ENCODE assay signal across 8 mouse cellular contexts in genomic region chr15:99664600-99665451, GRCm38 (mm10). TPM values are rescaled to one million over a fixed set of nuclear protein-coding genes. Genes with fewer than 3 reads are reported as not detected.
A peak's percentile ranks its signal among the peaks of the same experiment; 100 is the strongest.
DNase-seq lines count a peak whose midpoint lies in the region; ATAC-seq and TF ChIP-seq lines count a peak whose summit lies in the region.

No protein-coding gene starts in this region.

- peak; percentile 12 for DNase-seq in kidney, adult 2 months
- DNase-seq in kidney, adult 8-10 months, result no peak
- DNase-seq in cerebellum, adult 2 months, result peak; percentile 70 to 72
- peak; percentile 77 for DNase-seq in hindbrain, embryonic 11.5 days (ENCODE audit: low spot score)
- DNase-seq in left cerebral cortex, postnatal 25 days (ENCODE audit: low spot score in 2 of 2), result peak; percentile 68 to 80
- peak; percentile 69 for DNase-seq in right cerebral cortex, postnatal 25 days

- H3K4me3 ChIP-seq in kidney, adult 2 months (ENCODE audit: insufficient read depth, low read depth, low read length), result peak overlapping the region; percentile 14; the same call in 1 of the 2 replicates
- peak overlapping the region; percentile 80 for H3K4me3 ChIP-seq in cerebellum, adult 2 months (replicated peaks; ENCODE audit: insufficient read depth, low read depth, low read length)
- peak overlapping the region; percentile 46 for H3K4me3 ChIP-seq in forebrain, embryonic 15.5 days
- peak overlapping the region; percentile 33 for H3K4me3 ChIP-seq in hindbrain, embryonic 11.5 days (ENCODE audit: low read depth, low read length)
- H3K4me3 ChIP-seq in megakaryocyte, embryonic 14.5 days (replicated peaks), result peak overlapping the region; percentile 89

- peak overlapping the region; percentile 67 for H3K9ac ChIP-seq in forebrain, embryonic 15.5 days (replicated peaks)
- H3K9ac ChIP-seq in hindbrain, embryonic 11.5 days (ENCODE audit: low read depth, low read length), result peak overlapping the region; percentile 60

- H3K4me1 ChIP-seq in kidney, adult 2 months (ENCODE audit: control insufficient read depth, insufficient read depth, low read length), result no peaks in the 10 kb centered on the region
- peaks cover 25% of the 10 kb centered on the region for H3K4me1 ChIP-seq in cerebellum, adult 2 months (ENCODE audit: control insufficient read depth, insufficient read depth, low read length)
- peaks cover 52% of the 10 kb centered on the region for H3K4me1 ChIP-seq in forebrain, embryonic 15.5 days
- peaks cover 8% of the 10 kb centered on the region for H3K4me1 ChIP-seq in hindbrain, embryonic 11.5 days (replicated peaks; ENCODE audit: control insufficient read depth, insufficient read depth, low read length)
- H3K4me1 ChIP-seq in megakaryocyte, embryonic 14.5 days, result peaks cover 43% of the 10 kb centered on the region

- H3K4me2 ChIP-seq in forebrain, embryonic 15.5 days (replicated peaks), result peak overlapping the region; percentile 91
- peak overlapping the region; percentile 78 for H3K4me2 ChIP-seq in hindbrain, embryonic 11.5 days (replicated peaks; ENCODE audit: low read depth, low read length)

- ATAC-seq in forebrain, embryonic 15.5 days (replicated peaks), result peak; percentile 76
- ATAC-seq in hindbrain, embryonic 11.5 days (ENCODE audit: low FRiP score), result peak; percentile 80

- H3K27me3 ChIP-seq in kidney, adult 2 months (replicated peaks; ENCODE audit: control insufficient read depth, insufficient read depth, low read length), result 0 out of 2 replicates have a peak, but pooled peaks cover 3% of the 10 kb centered on the region
- no peaks in the 10 kb centered on the region for H3K27me3 ChIP-seq in cerebellum, adult 2 months (ENCODE audit: control insufficient read depth, insufficient read depth, low read length)
- no peaks in the 10 kb centered on the region for H3K27me3 ChIP-seq in forebrain, embryonic 15.5 days
- H3K27me3 ChIP-seq in hindbrain, embryonic 11.5 days (ENCODE audit: control insufficient read depth, insufficient read depth, low read length), result peaks cover 3% of the 10 kb centered on the region; the same call in 1 of the 2 replicates
- peaks cover 91% of the 10 kb centered on the region for H3K27me3 ChIP-seq in megakaryocyte, embryonic 14.5 days (replicated peaks)

- no peaks in the 10 kb centered on the region for H3K9me3 ChIP-seq in forebrain, embryonic 15.5 days
- H3K9me3 ChIP-seq in hindbrain, embryonic 11.5 days (ENCODE audit: control insufficient read depth, low read length), result no peaks in the 10 kb centered on the region
- peaks cover 19% of the 10 kb centered on the region for H3K9me3 ChIP-seq in megakaryocyte, embryonic 14.5 days

- no peaks in the 10 kb centered on the region for H3K36me3 ChIP-seq in kidney, adult 2 months (ENCODE audit: control insufficient read depth, insufficient read depth, low read length)
- no peaks in the 10 kb centered on the region for H3K36me3 ChIP-seq in forebrain, embryonic 15.5 days
- H3K36me3 ChIP-seq in hindbrain, embryonic 11.5 days (ENCODE audit: control insufficient read depth, insufficient read depth, low read length), result no peaks in the 10 kb centered on the region
- H3K36me3 ChIP-seq in megakaryocyte, embryonic 14.5 days (replicated peaks; ENCODE audit: low read length), result no peaks in the 10 kb centered on the region

- H3K27ac ChIP-seq in kidney, adult 2 months (ENCODE audit: insufficient read depth, low read depth, low read length), result no peak overlapping the region
- peak overlapping the region; percentile 90 for H3K27ac ChIP-seq in cerebellum, adult 2 months (ENCODE audit: insufficient read depth, low read length)
- peak overlapping the region; percentile 95 for H3K27ac ChIP-seq in forebrain, embryonic 15.5 days (replicated peaks)
- peak overlapping the region; percentile 87 for H3K27ac ChIP-seq in hindbrain, embryonic 11.5 days (ENCODE audit: low read depth, low read length)

- intact Hi-C loops in left cerebral cortex, postnatal 25 days (cut with DNase I), result no loop called here

- no peak for TF ChIP-seq CTCF in kidney, adult 2 months (conservative IDR thresholded peaks at IDR 0.05; ENCODE audit: insufficient read depth, insufficient read length, low read depth, low read length)
- TF ChIP-seq CTCF in cerebellum, adult 2 months (IDR thresholded peaks at IDR 0.05; ENCODE audit: borderline replicate concordance, insufficient read depth, low read depth, low read length), result no peak

- 2% methylated on average over 52 of the region's 52 CpGs for WGBS in kidney, adult 2 months
- 1% methylated on average over 51 of the region's 52 CpGs for WGBS in cerebellum, adult 2 months
- WGBS in forebrain, embryonic 15.5 days, result under 1% methylated on average over 49 of the region's 52 CpGs
- under 1% methylated on average over 44 of the region's 52 CpGs for WGBS in hindbrain, embryonic 11.5 days

- no peak for TF ChIP-seq POLR2A in kidney, adult 2 months (IDR thresholded peaks at IDR 0.05; ENCODE audit: low read depth, low read length)
- peak; percentile 22; the same call in 1 of the 2 replicates for TF ChIP-seq POLR2A in cerebellum, adult 2 months (IDR thresholded peaks at IDR 0.05; ENCODE audit: borderline replicate concordance, insufficient read depth, low read length)

RNA-seq across cellular contexts. Expression of gene Asic1, which starts 5.3 kb away (rescaled TPM):
- polyA plus RNA-seq in kidney, adult 2 months (2012; rRNA removed), result 0.34 and 0.37 TPM in 2 replicates
- polyA plus RNA-seq in cerebellum, adult 2 months (2012; rRNA removed), result 102 and 104 TPM in 2 replicates
- 26.0 and 30.4 TPM in 2 replicates for polyA plus RNA-seq in forebrain, embryonic 15.5 days (2015; fragmentation: Nextera tagmentation; extraction: Ambion mirVana)
- polyA plus RNA-seq in hindbrain, embryonic 11.5 days (2014; fragmentation: Nextera tagmentation; extraction: Ambion mirVana), result 14.4 and 21.0 TPM in 2 replicates
- 10 to 100 TPM; 73.8 to 78.5 TPM for total RNA-seq in left cerebral cortex, postnatal 25 days (2021)
- not detected in 2 replicates for polyA plus RNA-seq in megakaryocyte, embryonic 14.5 days (2012; ENCODE audit: insufficient read depth, low replicate concordance)

RNA-seq across cellular contexts. Expression of gene Racgap1, which starts 13.4 kb away (rescaled TPM):
- polyA plus RNA-seq in kidney, adult 2 months (2012; rRNA removed), result 2.4 and 2.6 TPM in 2 replicates
- polyA plus RNA-seq in cerebellum, adult 2 months (2012; rRNA removed), result 15.5 and 15.6 TPM in 2 replicates
- 113 and 118 TPM in 2 replicates for polyA plus RNA-seq in forebrain, embryonic 15.5 days (2015; fragmentation: Nextera tagmentation; extraction: Ambion mirVana)
- 161 and 202 TPM in 2 replicates for polyA plus RNA-seq in hindbrain, embryonic 11.5 days (2014; fragmentation: Nextera tagmentation; extraction: Ambion mirVana)
- 1 to 10 TPM; 6.8 to 9.2 TPM for total RNA-seq in left cerebral cortex, postnatal 25 days (2021)
- polyA plus RNA-seq in megakaryocyte, embryonic 14.5 days (2012; ENCODE audit: insufficient read depth, low replicate concordance), result 3.6 and 7.7 TPM in 2 replicates

RNA-seq across cellular contexts. Expression of gene Smarcd1, which starts 37.1 kb away (rescaled TPM):
- polyA plus RNA-seq in kidney, adult 2 months (2012; rRNA removed), result 27.7 and 29.5 TPM in 2 replicates
- polyA plus RNA-seq in cerebellum, adult 2 months (2012; rRNA removed), result 82.3 and 87.1 TPM in 2 replicates
- 121 and 124 TPM in 2 replicates for polyA plus RNA-seq in forebrain, embryonic 15.5 days (2015; fragmentation: Nextera tagmentation; extraction: Ambion mirVana)
- 99.1 and 103 TPM in 2 replicates for polyA plus RNA-seq in hindbrain, embryonic 11.5 days (2014; fragmentation: Nextera tagmentation; extraction: Ambion mirVana)
- total RNA-seq in left cerebral cortex, postnatal 25 days (2021), result 100 to 1,000 TPM; 159 to 164 TPM
- 20.3 and 45.0 TPM in 2 replicates for polyA plus RNA-seq in megakaryocyte, embryonic 14.5 days (2012; ENCODE audit: insufficient read depth, low replicate concordance)

RNA-seq across cellular contexts. Expression of gene Gm17349, which starts 40.5 kb away (rescaled TPM):
- 0.58 TPM in 1 of 2 replicates, not detected in the other for polyA plus RNA-seq in kidney, adult 2 months (2012; rRNA removed)
- not detected in 2 replicates for polyA plus RNA-seq in cerebellum, adult 2 months (2012; rRNA removed)
- polyA plus RNA-seq in forebrain, embryonic 15.5 days (2015; fragmentation: Nextera tagmentation; extraction: Ambion mirVana), result not detected in 2 replicates
- polyA plus RNA-seq in hindbrain, embryonic 11.5 days (2014; fragmentation: Nextera tagmentation; extraction: Ambion mirVana), result not detected in 2 replicates
- 1 to 10 TPM; 7.1 to 7.6 TPM for total RNA-seq in left cerebral cortex, postnatal 25 days (2021)
- polyA plus RNA-seq in megakaryocyte, embryonic 14.5 days (2012; ENCODE audit: insufficient read depth, low replicate concordance), result 17.1 TPM in 1 of 2 replicates, not detected in the other

RNA-seq across cellular contexts. Expression of gene Gpd1, which starts 52.5 kb away (rescaled TPM):
- polyA plus RNA-seq in kidney, adult 2 months (2012; rRNA removed), result 427 and 506 TPM in 2 replicates
- 130 and 143 TPM in 2 replicates for polyA plus RNA-seq in cerebellum, adult 2 months (2012; rRNA removed)
- 1.9 and 2.6 TPM in 2 replicates for polyA plus RNA-seq in forebrain, embryonic 15.5 days (2015; fragmentation: Nextera tagmentation; extraction: Ambion mirVana)
- polyA plus RNA-seq in hindbrain, embryonic 11.5 days (2014; fragmentation: Nextera tagmentation; extraction: Ambion mirVana), result 0.25 and 0.36 TPM in 2 replicates
- 10 to 100 TPM; 86.4 to 88.3 TPM for total RNA-seq in left cerebral cortex, postnatal 25 days (2021)
- polyA plus RNA-seq in megakaryocyte, embryonic 14.5 days (2012; ENCODE audit: insufficient read depth, low replicate concordance), result 0.34 TPM in 1 of 2 replicates, not detected in the other

Comparison
In these comparisons a context has a peak if more than half of its experiments do, and no peak if none do; other contexts are left out.
1. DNase-seq: peak in kidney, adult 2 months (single experiment), cerebellum, adult 2 months (2 of 2), hindbrain, embryonic 11.5 days (single experiment), left cerebral cortex, postnatal 25 days (2 of 2) and right cerebral cortex, postnatal 25 days (single experiment); none in kidney, adult 8-10 months (0 of 2).
2. H3K4me3 ChIP-seq: peak in every context shown above with its lines; median percentile 89 in megakaryocyte, embryonic 14.5 days; 80 in cerebellum, adult 2 months; 46 in forebrain, embryonic 15.5 days; 33 in hindbrain, embryonic 11.5 days; 14 in kidney, adult 2 months.
3. RNA of gene Asic1, which starts 5.3 kb away (polyA plus RNA-seq): 102 to 104 TPM in cerebellum, adult 2 months, 26.0 to 30.4 TPM in forebrain, embryonic 15.5 days and 14.4 to 21.0 TPM in hindbrain, embryonic 11.5 days; 0.34 to 0.37 TPM in kidney, adult 2 months and not detected in megakaryocyte, embryonic 14.5 days; every median in the first group is over 10 times any median in the second.